Mouse (Mus musculus): ENCODE data around the gene Tesc.
A peak's percentile ranks its signal among the peaks of the same experiment; 100 is the strongest.

Tesc gene

GRCm38 (mm10) chr5:118015669-118016068, 11.9 kb upstream of the Tesc start:
- no peak for DNase-seq (ENCODE audit: low spot score)

GRCm38 (mm10) chr5:118017527-118017926, 10.0 kb upstream of the Tesc start:
- no peak for DNase-seq (ENCODE audit: low spot score)

- no peak for DNase-seq (ENCODE audit: low spot score)
Observed at GRCm38 (mm10) chr5:118019905-118020304, 7.6 kb upstream of the Tesc start.

- DNase-seq (ENCODE audit: low spot score), result no peak
Observed at GRCm38 (mm10) chr5:118023053-118023452, 4.5 kb upstream of the Tesc start.

GRCm38 (mm10) chr5:118025880-118026279, 1.7 kb upstream of the Tesc start:
- DNase-seq (ENCODE audit: low spot score), result no peak

GRCm38 (mm10) chr5:118026343-118026742, 1.2 kb upstream of the Tesc start:
- no peak for DNase-seq (ENCODE audit: low spot score)

- no peak for DNase-seq (ENCODE audit: low spot score)
Observed at GRCm38 (mm10) chr5:118027101-118027697, 344 bp upstream of the Tesc start.

GRCm38 (mm10) chr5:118028191-118029034, 870 bp downstream of the Tesc start:
- peak; percentile 60 for DNase-seq (ENCODE audit: low spot score)

- DNase-seq (ENCODE audit: low spot score), result no peak
Observed at GRCm38 (mm10) chr5:118029035-118029408, 1.5 kb downstream of the Tesc start.

- DNase-seq (ENCODE audit: low spot score), result no peak
Observed at GRCm38 (mm10) chr5:118029420-118029819, 1.9 kb downstream of the Tesc start.

- DNase-seq (ENCODE audit: low spot score), result no peak
Observed at GRCm38 (mm10) chr5:118030022-118030675, 2.6 kb downstream of the Tesc start.

GRCm38 (mm10) chr5:118031059-118031458, 3.5 kb downstream of the Tesc start:
- no peak for DNase-seq (ENCODE audit: low spot score)

- no peak for DNase-seq (ENCODE audit: low spot score)
Observed at GRCm38 (mm10) chr5:118031508-118031907, 4.0 kb downstream of the Tesc start.

GRCm38 (mm10) chr5:118033328-118033727, 5.8 kb downstream of the Tesc start:
- DNase-seq (ENCODE audit: low spot score), result no peak

GRCm38 (mm10) chr5:118033740-118034139, 6.2 kb downstream of the Tesc start:
- no peak for DNase-seq (ENCODE audit: low spot score)

GRCm38 (mm10) chr5:118034632-118035031, 7.1 kb downstream of the Tesc start:
- DNase-seq (ENCODE audit: low spot score), result no peak

- DNase-seq (ENCODE audit: low spot score), result no peak
Observed at GRCm38 (mm10) chr5:118035786-118036185, 8.2 kb downstream of the Tesc start.

- no peak for DNase-seq (ENCODE audit: low spot score)
Observed at GRCm38 (mm10) chr5:118036888-118037797, 9.6 kb downstream of the Tesc start.

- no peak for DNase-seq (ENCODE audit: low spot score)
Observed at GRCm38 (mm10) chr5:118037798-118038484, 10.4 kb downstream of the Tesc start.

- DNase-seq (ENCODE audit: low spot score), result no peak
Observed at GRCm38 (mm10) chr5:118039241-118039668, 11.7 kb downstream of the Tesc start.

GRCm38 (mm10) chr5:118042599-118042998, 15.1 kb downstream of the Tesc start:
- DNase-seq (ENCODE audit: low spot score), result no peak
